Mouse (Mus musculus): ENCODE measurements around the gene Uap1l1. TPM values are rescaled to one million over a fixed set of nuclear protein-coding genes. Genes with fewer than 3 reads are reported as not detected.
A peak's percentile ranks its signal among the peaks of the same experiment; 100 is the strongest.

Uap1l1 gene
- polyA plus RNA-seq, 1 experiment from 2014 or later: 9.1 TPM

- ATAC-seq (ENCODE audit: insufficient number of reproducible peaks, low FRiP score, low TSS enrichment, low read depth) (peak; percentile 47; the same call in 1 of the 2 replicates), DNase-seq (ENCODE audit: low spot score) (no peak)
- H3K27ac ChIP-seq (replicated peaks; ENCODE audit: low read depth, low read length): no peak overlapping the region
- peaks cover 7% of the 10 kb centered on the region for H3K4me1 ChIP-seq (ENCODE audit: control insufficient read depth, insufficient read depth, low read length)
- peak overlapping the region; percentile 47 for H3K4me2 ChIP-seq (ENCODE audit: low read depth, severe bottlenecking)
- no peak overlapping the region for H3K9ac ChIP-seq (ENCODE audit: low read length)
- no peaks in the 10 kb centered on the region for H3K36me3 ChIP-seq (ENCODE audit: control insufficient read depth, insufficient read depth, low read length)
- H3K9me3 ChIP-seq (ENCODE audit: control insufficient read depth, low read length): no peaks in the 10 kb centered on the region
- H3K27me3 ChIP-seq (ENCODE audit: control insufficient read depth, insufficient read depth, low read length): peaks cover 36% of the 10 kb centered on the region
- peak overlapping the region; percentile 24 for H3K4me3 ChIP-seq (ENCODE audit: low read depth, low read length)
- WGBS: 7% methylated on average over 31 of the region's 31 CpGs
Measured at GRCm38 (mm10) chr2:25318119-25318966, 47.1 kb downstream of the Uap1l1 start.

DNA sequence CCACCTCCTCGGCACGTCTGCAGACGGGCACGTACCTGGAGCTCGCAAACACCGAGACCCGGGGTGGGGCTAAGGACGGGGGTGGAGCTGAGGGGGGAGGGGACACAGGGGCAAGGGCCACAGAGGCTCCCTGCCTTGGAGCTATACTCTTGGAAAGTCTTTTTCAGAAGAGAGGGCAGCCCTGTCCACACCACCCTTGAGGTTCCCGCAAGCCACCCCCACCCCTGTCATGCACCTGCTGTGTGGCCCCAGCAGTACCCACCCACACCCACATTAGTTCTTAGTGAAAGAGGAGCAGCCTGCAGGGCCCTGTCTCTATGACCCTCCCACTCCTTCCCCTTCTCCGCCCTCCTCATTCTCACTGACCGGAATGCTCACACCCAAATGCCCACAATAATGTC is 54.0 kb downstream of the Uap1l1 start:
- Histone ChIP-seq H3K9ac (ENCODE audit: low read length) (no peak overlapping the region), H3K4me2 (ENCODE audit: low read depth, severe bottlenecking) (no peak overlapping the region), H3K36me3 (ENCODE audit: control insufficient read depth, insufficient read depth, low read length) (no peaks in the 10 kb centered on the region), H3K27me3 (ENCODE audit: control insufficient read depth, insufficient read depth, low read length) (peaks cover 34% of the 10 kb centered on the region), H3K4me3 (ENCODE audit: low read depth, low read length) (no peak overlapping the region), H3K9me3 (ENCODE audit: control insufficient read depth, low read length) (no peaks in the 10 kb centered on the region), H3K4me1 (ENCODE audit: control insufficient read depth, insufficient read depth, low read length) (no peaks in the 10 kb centered on the region), H3K27ac (replicated peaks; ENCODE audit: low read depth, low read length) (no peak overlapping the region)
- WGBS: 3% methylated on average over 11 of the region's 11 CpGs
- DNase-seq (ENCODE audit: low spot score): no peak
- no peak for ATAC-seq (ENCODE audit: insufficient number of reproducible peaks, low FRiP score, low TSS enrichment, low read depth)

- H3K4me2 ChIP-seq (ENCODE audit: low read depth, severe bottlenecking): no peak overlapping the region
- H3K27ac ChIP-seq (replicated peaks; ENCODE audit: low read depth, low read length): no peak overlapping the region
- 2% methylated on average over 22 of the region's 22 CpGs for WGBS
- no peaks in the 10 kb centered on the region for H3K9me3 ChIP-seq (ENCODE audit: control insufficient read depth, low read length)
- H3K4me1 ChIP-seq (ENCODE audit: control insufficient read depth, insufficient read depth, low read length): no peaks in the 10 kb centered on the region
- no peaks in the 10 kb centered on the region for H3K36me3 ChIP-seq (ENCODE audit: control insufficient read depth, insufficient read depth, low read length)
- peaks cover 34% of the 10 kb centered on the region for H3K27me3 ChIP-seq (ENCODE audit: control insufficient read depth, insufficient read depth, low read length)
- H3K9ac ChIP-seq (ENCODE audit: low read length): no peak overlapping the region
- ATAC-seq (ENCODE audit: insufficient number of reproducible peaks, low FRiP score, low TSS enrichment, low read depth): no peak
- no peak overlapping the region for H3K4me3 ChIP-seq (ENCODE audit: low read depth, low read length)
- DNase-seq (ENCODE audit: low spot score): no peak
Measured at GRCm38 (mm10) chr2:25310969-25311368, 54.5 kb downstream of the Uap1l1 start.

DNA sequence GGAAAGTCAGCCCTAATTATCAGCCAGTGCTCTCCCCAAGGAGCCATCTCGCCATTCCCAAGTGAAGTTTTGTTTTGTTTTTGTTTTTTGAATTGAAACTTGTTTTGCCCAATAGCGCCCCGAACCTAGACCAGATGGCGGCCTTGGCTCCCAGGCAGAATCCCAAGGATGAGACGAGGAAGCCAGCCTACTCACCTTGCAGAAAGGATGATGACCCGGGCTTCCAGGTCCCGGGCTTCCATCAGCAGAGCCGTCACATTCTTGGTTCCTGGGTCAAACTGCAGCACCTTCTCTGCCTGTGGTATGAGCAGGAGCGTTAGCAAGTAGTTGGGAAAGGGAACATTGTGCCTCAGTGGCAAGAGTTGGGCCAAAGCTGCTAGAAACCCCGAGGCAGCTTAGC is 55.3 kb downstream of the Uap1l1 start:
- WGBS: 62% methylated on average over 10 of the region's 10 CpGs
- no peak overlapping the region for H3K27ac ChIP-seq (replicated peaks; ENCODE audit: low read depth, low read length)
- DNase-seq (ENCODE audit: low spot score) (no peak), ATAC-seq (ENCODE audit: insufficient number of reproducible peaks, low FRiP score, low TSS enrichment, low read depth) (no peak)
- no peak overlapping the region for H3K4me2 ChIP-seq (ENCODE audit: low read depth, severe bottlenecking)
- H3K36me3 ChIP-seq (ENCODE audit: control insufficient read depth, insufficient read depth, low read length): no peaks in the 10 kb centered on the region
- no peak overlapping the region for H3K9ac ChIP-seq (ENCODE audit: low read length)
- no peaks in the 10 kb centered on the region for H3K4me1 ChIP-seq (ENCODE audit: control insufficient read depth, insufficient read depth, low read length)
- H3K9me3 ChIP-seq (ENCODE audit: control insufficient read depth, low read length): no peaks in the 10 kb centered on the region
- no peak overlapping the region for H3K4me3 ChIP-seq (ENCODE audit: low read depth, low read length)
- H3K27me3 ChIP-seq (ENCODE audit: control insufficient read depth, insufficient read depth, low read length): peaks cover 42% of the 10 kb centered on the region

Other genes with a start within 250 kb of the Uap1l1 start
- 8.8 and 10.0 TPM in 2 replicates for gene Nrarp, start 184.9 kb downstream of the Uap1l1 start, polyA plus RNA-seq (2014; fragmentation: Nextera tagmentation; extraction: Ambion mirVana)
- 3.1 and 3.7 TPM in 2 replicates for gene Tor4a, start 168.8 kb downstream of the Uap1l1 start, polyA plus RNA-seq (2014; fragmentation: Nextera tagmentation; extraction: Ambion mirVana)
- gene Nelfb, start 154.2 kb downstream of the Uap1l1 start, polyA plus RNA-seq (2014; fragmentation: Nextera tagmentation; extraction: Ambion mirVana): 103 and 106 TPM in 2 replicates
- gene Stpg3, start 151.0 kb downstream of the Uap1l1 start, polyA plus RNA-seq (2014; fragmentation: Nextera tagmentation; extraction: Ambion mirVana): 0.19 TPM in 1 of 2 replicates, not detected in the other
- gene Fam166a, start 146.9 kb downstream of the Uap1l1 start, polyA plus RNA-seq (2014; fragmentation: Nextera tagmentation; extraction: Ambion mirVana): not detected in 2 replicates
- gene Tubb4b, start 141.0 kb downstream of the Uap1l1 start, polyA plus RNA-seq (2014; fragmentation: Nextera tagmentation; extraction: Ambion mirVana): 526 and 567 TPM in 2 replicates
- gene Slc34a3, start 131.3 kb downstream of the Uap1l1 start, polyA plus RNA-seq (2014; fragmentation: Nextera tagmentation; extraction: Ambion mirVana): not detected in 2 replicates
- not detected in 2 replicates for gene Rnf224, start 128.9 kb downstream of the Uap1l1 start, polyA plus RNA-seq (2014; fragmentation: Nextera tagmentation; extraction: Ambion mirVana)
- gene Rnf208, start 123.4 kb downstream of the Uap1l1 start, polyA plus RNA-seq (2014; fragmentation: Nextera tagmentation; extraction: Ambion mirVana): 6.5 and 8.8 TPM in 2 replicates
- not detected in 2 replicates for gene Cysrt1, start 123.2 kb downstream of the Uap1l1 start, polyA plus RNA-seq (2014; fragmentation: Nextera tagmentation; extraction: Ambion mirVana)
- 4.0 and 6.6 TPM in 2 replicates for gene AL732309.1, start 118.8 kb downstream of the Uap1l1 start, polyA plus RNA-seq (2014; fragmentation: Nextera tagmentation; extraction: Ambion mirVana)
- 11.1 and 14.6 TPM in 2 replicates for gene Tmem203, start 110.2 kb downstream of the Uap1l1 start, polyA plus RNA-seq (2014; fragmentation: Nextera tagmentation; extraction: Ambion mirVana)
- 5.6 and 5.7 TPM in 2 replicates for gene Tprn, start 103.1 kb downstream of the Uap1l1 start, polyA plus RNA-seq (2014; fragmentation: Nextera tagmentation; extraction: Ambion mirVana)
- 237 and 242 TPM in 2 replicates for gene Ssna1, start 93.2 kb downstream of the Uap1l1 start, polyA plus RNA-seq (2014; fragmentation: Nextera tagmentation; extraction: Ambion mirVana)
- 118 and 120 TPM in 2 replicates for gene Anapc2, start 93.2 kb downstream of the Uap1l1 start, polyA plus RNA-seq (2014; fragmentation: Nextera tagmentation; extraction: Ambion mirVana)
- not detected in 2 replicates for gene Tmem210, start 77.5 kb downstream of the Uap1l1 start, polyA plus RNA-seq (2014; fragmentation: Nextera tagmentation; extraction: Ambion mirVana)
- not detected in 2 replicates for gene Lrrc26, start 75.8 kb downstream of the Uap1l1 start, polyA plus RNA-seq (2014; fragmentation: Nextera tagmentation; extraction: Ambion mirVana)
- 0.60 and 1.4 TPM in 2 replicates for gene Grin1, start 46.5 kb downstream of the Uap1l1 start, polyA plus RNA-seq (2014; fragmentation: Nextera tagmentation; extraction: Ambion mirVana)
- gene Man1b1, start 33.3 kb downstream of the Uap1l1 start, polyA plus RNA-seq (2014; fragmentation: Nextera tagmentation; extraction: Ambion mirVana): 81.9 and 97.6 TPM in 2 replicates
- gene Dpp7, start 9.3 kb downstream of the Uap1l1 start, polyA plus RNA-seq (2014; fragmentation: Nextera tagmentation; extraction: Ambion mirVana): 16.6 and 18.8 TPM in 2 replicates
- 63.0 and 69.4 TPM in 2 replicates for gene Sapcd2, start 6.6 kb upstream of the Uap1l1 start, polyA plus RNA-seq (2014; fragmentation: Nextera tagmentation; extraction: Ambion mirVana)
- not detected in 2 replicates for gene Entpd2, start 30.2 kb upstream of the Uap1l1 start, polyA plus RNA-seq (2014; fragmentation: Nextera tagmentation; extraction: Ambion mirVana)
- 6.1 and 6.8 TPM in 2 replicates for gene Npdc1, start 33.7 kb upstream of the Uap1l1 start, polyA plus RNA-seq (2014; fragmentation: Nextera tagmentation; extraction: Ambion mirVana)
- gene Fut7, start 57.6 kb upstream of the Uap1l1 start, polyA plus RNA-seq (2014; fragmentation: Nextera tagmentation; extraction: Ambion mirVana): not detected in 2 replicates
- 3.1 and 3.8 TPM in 2 replicates for gene Abca2, start 63.0 kb upstream of the Uap1l1 start, polyA plus RNA-seq (2014; fragmentation: Nextera tagmentation; extraction: Ambion mirVana)
- 0.81 TPM in 1 of 2 replicates, not detected in the other for gene Clic3, start 91.2 kb upstream of the Uap1l1 start, polyA plus RNA-seq (2014; fragmentation: Nextera tagmentation; extraction: Ambion mirVana)
- gene Paxx, start 95.4 kb upstream of the Uap1l1 start, polyA plus RNA-seq (2014; fragmentation: Nextera tagmentation; extraction: Ambion mirVana): 15.0 and 18.1 TPM in 2 replicates
- not detected in 2 replicates for gene Ptgds, start 104.4 kb upstream of the Uap1l1 start, polyA plus RNA-seq (2014; fragmentation: Nextera tagmentation; extraction: Ambion mirVana)
- not detected in 2 replicates for gene Lcn12, start 128.2 kb upstream of the Uap1l1 start, polyA plus RNA-seq (2014; fragmentation: Nextera tagmentation; extraction: Ambion mirVana)
- gene Fbxw5, start 135.1 kb upstream of the Uap1l1 start, polyA plus RNA-seq (2014; fragmentation: Nextera tagmentation; extraction: Ambion mirVana): 68.0 and 72.3 TPM in 2 replicates
- 5.6 and 5.8 TPM in 2 replicates for gene C8g, start 136.0 kb upstream of the Uap1l1 start, polyA plus RNA-seq (2014; fragmentation: Nextera tagmentation; extraction: Ambion mirVana)
- 40.0 and 40.6 TPM in 2 replicates for gene Traf2, start 181.3 kb upstream of the Uap1l1 start, polyA plus RNA-seq (2014; fragmentation: Nextera tagmentation; extraction: Ambion mirVana)
- gene Edf1, start 192.2 kb upstream of the Uap1l1 start, polyA plus RNA-seq (2014; fragmentation: Nextera tagmentation; extraction: Ambion mirVana): 324 and 330 TPM in 2 replicates
- gene Mamdc4, start 209.2 kb upstream of the Uap1l1 start, polyA plus RNA-seq (2014; fragmentation: Nextera tagmentation; extraction: Ambion mirVana): 3.1 and 7.0 TPM in 2 replicates
- 161 and 162 TPM in 2 replicates for gene Phpt1, start 209.5 kb upstream of the Uap1l1 start, polyA plus RNA-seq (2014; fragmentation: Nextera tagmentation; extraction: Ambion mirVana)
- gene Ajm1, start 216.1 kb upstream of the Uap1l1 start, polyA plus RNA-seq (2014; fragmentation: Nextera tagmentation; extraction: Ambion mirVana): 0.04 TPM in 1 of 2 replicates, not detected in the other
- gene Rabl6, start 242.8 kb upstream of the Uap1l1 start, polyA plus RNA-seq (2014; fragmentation: Nextera tagmentation; extraction: Ambion mirVana): 59.3 and 65.6 TPM in 2 replicates